Mouse (Mus musculus) heart, postnatal 25 days (tissue): ENCODE measurements around the gene Clic1. TPM values are rescaled to one million over a fixed set of nuclear protein-coding genes. Genes with fewer than 3 reads are reported as not detected.
"Not testable (repeated sequence)": the region's sequence is repeated elsewhere in the genome, so short reads cannot be mapped to it uniquely, and the experiment has no call there.

Experiments used
- DNase-seq: peaks from one replicate; pipeline ENCODE4 v3.0.0; 2022; ENCODE audit warnings: low spot score
- intact Hi-C: fragments of 180-260 bp; cut with DNase I; formaldehyde crosslinking; loops from one replicate; pipeline ENCODE4 v1.15.1; 2025
- total RNA-seq, 2 experiments: library from RNA; stranded (reverse); gene quantifications; 2 replicates each; pipeline ENCODE4 v1.2.3; 2021

Clic1 gene
- total RNA-seq, 2 experiments from 2014 or later, result 40.0 to 46.1 TPM

DNA sequence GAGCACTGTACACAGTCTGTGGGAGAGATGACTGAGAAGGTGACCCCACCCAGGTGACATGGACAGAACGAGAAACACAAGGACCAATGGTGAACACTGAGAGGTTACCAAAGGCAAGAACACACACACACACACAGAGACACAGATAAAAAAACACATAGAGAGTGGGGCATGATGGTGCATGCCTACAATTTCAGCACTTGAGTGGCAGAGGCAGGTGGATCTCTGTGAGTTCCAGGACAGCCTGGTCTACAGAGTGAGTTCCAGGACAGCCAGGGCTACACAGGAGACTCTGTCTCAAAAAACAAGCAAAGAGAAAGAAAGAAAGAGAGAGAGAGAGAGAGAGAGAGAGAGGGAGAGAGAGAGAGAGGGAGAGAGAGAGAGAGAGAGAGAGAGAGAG is 16.1 kb upstream of the Clic1 start:
- not testable (repeated sequence) for DNase-seq

GRCm38 (mm10) chr17:35034896-35035295 is 14.9 kb upstream of the Clic1 start:
- intact Hi-C loops, result no loop called here
- no peak for DNase-seq

More for the DNA sequence above, 16.1 kb upstream of the Clic1 start:
- intact Hi-C loops, result not testable (repeated sequence)

DNA sequence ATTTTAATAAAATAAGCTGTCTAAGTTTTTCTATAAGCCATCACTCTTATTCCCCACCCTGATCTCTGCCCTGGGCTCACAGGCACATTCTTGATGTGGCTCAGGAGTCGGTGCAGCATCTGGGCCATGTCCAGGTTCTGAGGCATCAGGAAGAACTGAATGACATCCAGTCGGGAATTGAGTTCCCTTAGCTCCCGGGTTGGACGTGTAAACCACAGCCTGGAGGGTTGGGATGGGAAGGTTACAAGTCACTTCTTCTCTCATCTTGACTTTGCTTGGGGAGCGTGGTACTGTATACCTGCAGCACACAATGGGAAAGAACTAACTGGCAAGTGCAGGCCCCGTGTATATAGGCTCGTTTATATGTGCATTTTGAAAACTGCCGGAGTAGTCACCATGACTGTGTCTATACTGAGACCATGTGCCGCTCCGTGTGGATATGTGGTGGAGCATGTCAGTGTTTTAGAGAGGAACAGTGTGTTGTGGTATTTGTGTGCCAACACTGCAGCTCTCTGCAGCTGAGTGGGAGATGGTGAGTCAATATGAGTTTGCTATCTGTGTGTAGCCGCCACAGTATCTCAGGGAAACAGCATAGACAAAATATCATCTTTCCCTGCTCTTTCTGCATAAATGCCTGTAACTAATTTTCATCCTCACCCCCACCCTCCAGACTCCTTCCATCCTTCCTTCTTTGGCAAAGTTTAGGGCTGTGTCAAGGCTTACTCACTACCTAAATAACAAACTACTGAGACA is 10.5 kb upstream of the Clic1 start:
- no peak for DNase-seq
- intact Hi-C loops, result no loop called here

DNA sequence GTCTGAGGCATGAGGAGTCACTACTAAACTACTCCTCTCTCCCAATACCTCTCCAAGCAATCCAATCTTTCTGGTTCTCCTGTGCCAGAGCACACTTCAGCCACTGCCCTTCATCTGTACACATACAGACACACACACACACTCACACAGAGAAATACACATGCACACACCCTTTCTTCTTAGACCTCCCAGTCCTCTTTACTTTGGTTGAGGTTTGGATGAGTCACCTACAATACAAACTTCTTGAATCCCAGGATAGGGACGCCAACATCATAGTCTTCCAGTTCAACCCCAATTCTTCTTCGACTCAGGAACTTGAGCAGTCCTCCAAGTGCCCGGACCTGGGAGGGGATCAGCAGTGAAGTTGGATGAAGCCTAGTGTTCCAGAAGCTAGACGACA is 6.0 kb upstream of the Clic1 start:
- intact Hi-C loops, result loop anchor here (2.0 kb wide), 1 partner anchor 21 kb away; no protein-coding TSS in a partner anchor
- no peak for DNase-seq

- intact Hi-C loops, result loop anchor here (2.0 kb wide), 1 partner anchor 22 kb away; no protein-coding TSS in a partner anchor
Measured at GRCm38 (mm10) chr17:35044904-35045806, 4.6 kb upstream of the Clic1 start.

GRCm38 (mm10) chr17:35045807-35046680 is 3.7 kb upstream of the Clic1 start:
- intact Hi-C loops, result loop anchor here (2.0 kb wide), 1 partner anchor 23 kb away; no protein-coding TSS in a partner anchor
- no peak for DNase-seq

More at GRCm38 (mm10) chr17:35044904-35045806, 4.6 kb upstream of the Clic1 start:
- DNase-seq, result no peak

- intact Hi-C loops, result no loop called here
- peak; percentile 97 for DNase-seq
Measured at GRCm38 (mm10) chr17:35046681-35047455, 2.9 kb upstream of the Clic1 start, which contains the start of gene Msh5. Msh5 (minus strand) TSS chr17:35046745.

GRCm38 (mm10) chr17:35047688-35048087 is 2.1 kb upstream of the Clic1 start:
- intact Hi-C loops, result no loop called here
- DNase-seq, result no peak

- no peak for DNase-seq
- intact Hi-C loops, result no loop called here
Measured at GRCm38 (mm10) chr17:35048149-35048931, 1.4 kb upstream of the Clic1 start.

- intact Hi-C loops, result no loop called here
- DNase-seq, result no peak
Measured at GRCm38 (mm10) chr17:35048932-35049440, 780 bp upstream of the Clic1 start.

DNA sequence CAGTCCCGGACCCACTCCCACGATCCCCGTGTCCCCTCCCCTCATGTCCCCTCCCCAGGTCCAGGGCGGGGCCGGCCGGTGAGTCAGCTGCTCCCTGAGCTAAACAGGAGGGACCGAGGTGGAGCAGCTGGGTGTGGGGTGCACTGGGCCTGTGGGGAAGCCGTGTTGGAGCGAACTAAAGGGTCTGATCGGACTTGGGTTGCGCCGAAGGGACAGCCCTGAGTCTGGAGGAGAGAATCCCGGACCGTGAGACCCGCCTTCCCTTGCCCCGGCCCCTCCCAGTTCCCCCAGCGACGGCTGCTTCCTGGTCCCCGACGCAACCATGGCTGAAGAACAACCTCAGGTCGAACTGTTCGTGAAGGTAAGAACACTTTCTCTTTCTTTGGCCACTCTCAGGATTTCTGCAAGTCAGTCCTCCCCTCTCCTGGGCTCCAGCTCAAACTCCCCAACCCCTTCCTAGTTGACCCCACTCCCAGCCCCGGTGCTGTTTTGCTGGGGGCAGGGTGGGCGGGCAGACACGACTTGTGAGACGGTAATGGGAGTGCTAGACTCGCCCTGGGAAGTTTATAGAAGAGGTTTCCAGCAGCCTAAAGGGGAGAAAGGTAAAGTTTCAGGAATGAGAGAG is 472 bp downstream of the Clic1 start:
- intact Hi-C loops, result no loop called here
- DNase-seq, result peak; percentile 73

- peak; percentile 87 for DNase-seq
- intact Hi-C loops, result no loop called here
Measured at GRCm38 (mm10) chr17:35051156-35052086, 1.7 kb downstream of the Clic1 start.

DNA sequence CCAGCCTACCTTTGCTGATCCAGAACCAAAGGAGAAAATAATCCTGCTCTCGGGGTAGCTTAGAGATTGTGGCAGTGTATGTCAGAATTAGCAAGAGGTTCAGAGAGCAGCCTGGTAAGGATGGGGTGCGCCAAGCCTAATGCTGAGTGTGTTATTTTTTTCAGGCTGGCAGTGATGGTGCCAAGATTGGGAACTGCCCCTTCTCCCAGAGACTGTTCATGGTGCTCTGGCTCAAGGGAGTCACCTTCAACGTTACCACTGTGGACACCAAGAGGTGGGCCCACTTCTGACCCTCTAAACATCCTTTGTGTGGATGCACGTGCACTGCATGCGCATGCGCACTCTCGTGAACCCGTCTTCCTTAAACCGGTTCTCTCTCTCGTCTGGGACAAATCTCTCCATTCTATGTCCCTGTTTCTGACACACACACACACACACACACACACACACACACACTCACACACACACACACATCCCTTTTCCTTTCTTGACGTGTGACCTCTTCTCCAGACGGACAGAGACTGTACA is 2.6 kb downstream of the Clic1 start:
- intact Hi-C loops, result no loop called here

GRCm38 (mm10) chr17:35055691-35056495 is 6.1 kb downstream of the Clic1 start:
- intact Hi-C loops, result no loop called here
- no peak for DNase-seq

More for the DNA sequence above, 2.6 kb downstream of the Clic1 start:
- DNase-seq, result no peak

DNA sequence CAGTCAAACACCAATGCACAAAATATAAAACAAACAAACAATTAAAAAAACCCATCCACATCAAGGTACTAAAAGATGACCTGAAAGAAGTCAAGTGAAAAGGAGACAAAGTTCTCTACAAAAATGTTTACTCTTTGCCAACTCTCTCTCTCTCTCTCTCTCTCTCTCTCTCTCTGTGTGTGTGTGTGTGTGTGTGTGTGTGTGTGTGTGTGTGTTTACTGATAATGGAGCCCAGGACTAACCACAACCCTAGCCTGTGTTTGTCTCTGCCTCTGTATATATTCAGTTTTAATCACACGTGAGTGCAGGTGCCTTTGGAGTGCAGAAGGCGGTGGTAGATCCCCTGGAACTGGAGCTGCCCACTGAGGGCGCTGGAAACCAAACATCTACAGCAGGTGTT is 7.3 kb downstream of the Clic1 start:
- no peak for DNase-seq
- intact Hi-C loops, result no loop called here
